Mouse (Mus musculus) heart, embryonic 13.5 days (tissue): ENCODE results near the gene Fzd2. TPM values are rescaled to one million over a fixed set of nuclear protein-coding genes. Genes with fewer than 3 reads are reported as not detected.
A peak's percentile ranks its signal among the peaks of the same experiment; 100 is the strongest.

Experiments
- ATAC-seq: fragments of 200-750 bp; cut with Nextera tagmentation; 2 replicates; pipeline ENCODE4 v1.8.0; 2017; ENCODE audit warnings: moderate TSS enrichment; ENCODE audit not compliant: insufficient number of reproducible peaks, low FRiP score, low TSS enrichment; ENCODE audit errors: extremely low read depth
- H3K27ac ChIP-seq: fragments of 300-500 bp; sonication (generic); replicated peaks from 2 replicates; pipeline ENCODE4 v1.5.1; 2015; ENCODE audit warnings: moderate library complexity, mild to moderate bottlenecking, inconsistent platforms
- H3K27me3 ChIP-seq: fragments of 300-500 bp; sonication (generic); replicated peaks from 2 replicates; pipeline ENCODE4 v1.6.1; 2015; ENCODE audit warnings: mild to moderate bottlenecking, inconsistent platforms
- H3K36me3 ChIP-seq: fragments of 300-500 bp; sonication (generic); 2 replicates; pipeline ENCODE4 v1.6.1; 2015; ENCODE audit warnings: mild to moderate bottlenecking, inconsistent platforms
- H3K4me1 ChIP-seq: fragments of 300-500 bp; sonication (generic); 2 replicates; pipeline ENCODE4 v1.6.1; 2015; ENCODE audit warnings: inconsistent platforms
- H3K4me2 ChIP-seq: fragments of 300-500 bp; sonication (generic); 2 replicates; pipeline ENCODE4 v1.6.1; 2015; ENCODE audit warnings: inconsistent platforms, mild to moderate bottlenecking, moderate library complexity
- H3K4me3 ChIP-seq: fragments of 300-500 bp; sonication (generic); 2 replicates; pipeline ENCODE4 v1.5.1; 2015; ENCODE audit warnings: moderate library complexity, mild to moderate bottlenecking, inconsistent platforms
- H3K9ac ChIP-seq: fragments of 300-500 bp; sonication (generic); 2 replicates; pipeline ENCODE4 v1.6.1; 2015; ENCODE audit warnings: inconsistent platforms, mild to moderate bottlenecking, moderate library complexity
- H3K9me3 ChIP-seq: fragments of 300-500 bp; sonication (generic); 2 replicates; pipeline ENCODE4 v1.6.1; 2016; ENCODE audit warnings: inconsistent platforms
- WGBS: fragments of 180-500 bp; shearing (Covaris S2); methylation state at CpG from one replicate; pipeline ENCODE4 v1.1.7; 2015; ENCODE audit warnings: mixed read lengths; 5-methylcytosine and 5-hydroxymethylcytosine counted together
- polyA plus RNA-seq: library from polyadenylated mRNA; unstranded; fragments of >200 nt; fragmentation: Nextera tagmentation; extraction: Ambion mirVana; gene quantifications from 2 replicates; pipeline ENCODE4 v1.2.1, GENCODE M21; 2015

Fzd2 gene
- polyA plus RNA-seq, 1 experiment from 2014 or later, result 19.1 TPM

- Histone ChIP-seq H3K27ac (peak overlapping the region; percentile 96), H3K9me3 (no peaks in the 10 kb centered on the region), H3K4me3 (no peak overlapping the region; the same call in 1 of the 2 replicates), H3K36me3 (no peaks in the 10 kb centered on the region), H3K27me3 (no peaks in the 10 kb centered on the region), H3K4me1 (peaks cover 36% of the 10 kb centered on the region), H3K9ac (peak overlapping the region; percentile 72), H3K4me2 (peak overlapping the region; percentile 64)
- 33% methylated on average over 14 of the region's 14 CpGs for WGBS
- ATAC-seq, result peak; percentile 10; the same call in 1 of the 2 replicates
Observed at GRCm38 (mm10) chr11:102624888-102625407, 20.8 kb downstream of the Fzd2 start.

GRCm38 (mm10) chr11:102627171-102627931 lies 23.2 kb downstream of the Fzd2 start:
- Histone ChIP-seq H3K4me2 (no peak overlapping the region), H3K4me3 (no peak overlapping the region), H3K27ac (no peak overlapping the region), H3K27me3 (no peaks in the 10 kb centered on the region), H3K9me3 (no peaks in the 10 kb centered on the region), H3K9ac (no peak overlapping the region), H3K36me3 (no peaks in the 10 kb centered on the region), H3K4me1 (peaks cover 55% of the 10 kb centered on the region)
- 78% methylated on average over 9 of the region's 9 CpGs for WGBS
- ATAC-seq, result no peak

GRCm38 (mm10) chr11:102628529-102628928 lies 24.3 kb downstream of the Fzd2 start:
- H3K36me3 ChIP-seq, result no peaks in the 10 kb centered on the region
- H3K4me3 ChIP-seq, result no peak overlapping the region
- H3K9ac ChIP-seq, result no peak overlapping the region
- ATAC-seq, result no peak
- H3K27me3 ChIP-seq, result no peaks in the 10 kb centered on the region
- no peak overlapping the region for H3K27ac ChIP-seq
- WGBS, result 65% methylated on average over 9 of the region's 9 CpGs
- H3K4me2 ChIP-seq, result no peak overlapping the region
- H3K9me3 ChIP-seq, result no peaks in the 10 kb centered on the region
- H3K4me1 ChIP-seq, result peaks cover 63% of the 10 kb centered on the region

- no peak overlapping the region for H3K4me3 ChIP-seq
- H3K27ac ChIP-seq, result no peak overlapping the region
- no peak overlapping the region for H3K9ac ChIP-seq
- no peaks in the 10 kb centered on the region for H3K9me3 ChIP-seq
- no peaks in the 10 kb centered on the region for H3K27me3 ChIP-seq
- H3K36me3 ChIP-seq, result no peaks in the 10 kb centered on the region
- ATAC-seq, result no peak
- 49% methylated on average over 8 of the region's 8 CpGs for WGBS
- no peak overlapping the region for H3K4me2 ChIP-seq
- peaks cover 57% of the 10 kb centered on the region for H3K4me1 ChIP-seq
Observed at GRCm38 (mm10) chr11:102629375-102629774, 25.2 kb downstream of the Fzd2 start.

- ATAC-seq, result no peak; the same call in 1 of the 2 replicates
- WGBS, result 31% methylated on average over 7 of the region's 7 CpGs
- H3K4me2 ChIP-seq, result no peak overlapping the region
- no peaks in the 10 kb centered on the region for H3K27me3 ChIP-seq
- peaks cover 44% of the 10 kb centered on the region for H3K4me1 ChIP-seq
- no peaks in the 10 kb centered on the region for H3K36me3 ChIP-seq
- H3K9ac ChIP-seq, result 0 out of 2 replicates have a peak overlapping the region, but pooled peaks have one; percentile 19
- no peak overlapping the region for H3K27ac ChIP-seq
- H3K9me3 ChIP-seq, result no peaks in the 10 kb centered on the region
- no peak overlapping the region for H3K4me3 ChIP-seq
Observed at GRCm38 (mm10) chr11:102630731-102631130, 26.5 kb downstream of the Fzd2 start.

GRCm38 (mm10) chr11:102631203-102631602 lies 27.0 kb downstream of the Fzd2 start:
- Histone ChIP-seq H3K36me3 (no peaks in the 10 kb centered on the region), H3K9ac (no peak overlapping the region), H3K4me1 (peaks cover 44% of the 10 kb centered on the region), H3K27me3 (no peaks in the 10 kb centered on the region), H3K4me2 (no peak overlapping the region), H3K4me3 (no peak overlapping the region), H3K9me3 (no peaks in the 10 kb centered on the region), H3K27ac (no peak overlapping the region)
- ATAC-seq, result peak; percentile 27; the same call in 1 of the 2 replicates
- WGBS, result 61% methylated on average over 5 of the region's 5 CpGs

- Histone ChIP-seq H3K4me1 (peaks cover 54% of the 10 kb centered on the region), H3K36me3 (no peaks in the 10 kb centered on the region), H3K27me3 (no peaks in the 10 kb centered on the region), H3K9ac (peak overlapping the region; percentile 67), H3K9me3 (no peaks in the 10 kb centered on the region), H3K4me2 (peak overlapping the region; percentile 55), H3K4me3 (peak overlapping the region; percentile 13; the same call in 1 of the 2 replicates), H3K27ac (peak overlapping the region; percentile 53)
- 6% methylated on average over 11 of the region's 13 CpGs for WGBS
- no peak for ATAC-seq
Observed at GRCm38 (mm10) chr11:102632725-102633124, 28.5 kb downstream of the Fzd2 start.

GRCm38 (mm10) chr11:102633379-102633778 lies 29.2 kb downstream of the Fzd2 start:
- H3K4me3 ChIP-seq, result peak overlapping the region; percentile 13
- ATAC-seq, result no peak; the same call in 1 of the 2 replicates
- WGBS, result 26% methylated on average over 9 of the region's 9 CpGs

GRCm38 (mm10) chr11:102636887-102637286 lies 32.7 kb downstream of the Fzd2 start:
- 42% methylated on average over 12 of the region's 12 CpGs for WGBS
- no peak overlapping the region for H3K9ac ChIP-seq
- ATAC-seq, result no peak

More at GRCm38 (mm10) chr11:102633379-102633778, 29.2 kb downstream of the Fzd2 start:
- Histone ChIP-seq H3K27me3 (no peaks in the 10 kb centered on the region), H3K27ac (peak overlapping the region; percentile 53), H3K9ac (peak overlapping the region; percentile 67; the same call in 1 of the 2 replicates), H3K36me3 (no peaks in the 10 kb centered on the region), H3K4me1 (peaks cover 56% of the 10 kb centered on the region), H3K9me3 (no peaks in the 10 kb centered on the region), H3K4me2 (peak overlapping the region; percentile 55)

GRCm38 (mm10) chr11:102643891-102644382 lies 39.7 kb downstream of the Fzd2 start:
- WGBS, result 12% methylated on average over 10 of the region's 10 CpGs
- Histone ChIP-seq H3K36me3 (no peaks in the 10 kb centered on the region), H3K9ac (0 out of 2 replicates have a peak overlapping the region, but pooled peaks have one; percentile 16), H3K4me3 (no peak overlapping the region), H3K4me2 (peak overlapping the region; percentile 36), H3K27ac (peak overlapping the region; percentile 94), H3K4me1 (peaks cover 74% of the 10 kb centered on the region), H3K27me3 (no peaks in the 10 kb centered on the region), H3K9me3 (no peaks in the 10 kb centered on the region)
- peak; percentile 72 for ATAC-seq

More at GRCm38 (mm10) chr11:102636887-102637286, 32.7 kb downstream of the Fzd2 start:
- Histone ChIP-seq H3K4me2 (no peak overlapping the region), H3K4me3 (no peak overlapping the region), H3K27ac (no peak overlapping the region), H3K9me3 (no peaks in the 10 kb centered on the region), H3K4me1 (peaks cover 55% of the 10 kb centered on the region), H3K36me3 (no peaks in the 10 kb centered on the region), H3K27me3 (no peaks in the 10 kb centered on the region)

- 65% methylated on average over 13 of the region's 13 CpGs for WGBS
- Histone ChIP-seq H3K36me3 (no peaks in the 10 kb centered on the region), H3K4me3 (no peak overlapping the region), H3K9me3 (no peaks in the 10 kb centered on the region), H3K27ac (peak overlapping the region; percentile 94), H3K9ac (peak overlapping the region; percentile 47; the same call in 1 of the 2 replicates), H3K4me1 (peaks cover 52% of the 10 kb centered on the region), H3K4me2 (peak overlapping the region; percentile 30; the same call in 1 of the 2 replicates), H3K27me3 (no peaks in the 10 kb centered on the region)
- no peak for ATAC-seq
Observed at GRCm38 (mm10) chr11:102646226-102646625, 42.0 kb downstream of the Fzd2 start.
